Mouse (Mus musculus): ENCODE data around the gene Sec14l1.

DNA sequence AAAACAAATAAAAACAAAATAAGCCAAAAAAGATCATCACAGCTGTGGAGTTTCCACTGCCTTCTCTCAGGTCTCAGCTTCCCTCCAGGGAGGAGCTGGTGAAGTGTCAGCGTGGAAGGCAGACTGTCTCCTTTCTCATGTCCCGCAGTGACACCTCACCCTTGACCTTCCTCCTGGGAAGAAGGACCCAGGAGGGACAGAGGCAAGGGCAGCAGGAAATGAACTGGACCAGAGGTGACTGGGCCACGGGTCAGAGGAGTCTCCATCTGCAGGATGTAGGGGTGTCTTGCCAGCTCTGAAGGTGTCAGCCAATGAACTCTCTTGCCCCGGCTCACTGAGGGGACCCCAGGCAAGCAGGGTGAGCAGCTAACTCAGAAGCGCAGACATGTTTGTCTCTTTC lies 76.6 kb downstream of the Sec14l1 start:
- no peak for TF ChIP-seq CTCF (conservative IDR thresholded peaks at IDR 0.05; ENCODE audit: insufficient read depth, insufficient read length, low read depth, low read length)
- TF ChIP-seq POLR2A (IDR thresholded peaks at IDR 0.05; ENCODE audit: low read depth, low read length), result no peak

Data from kidney, adult 2 months (tissue).